Comparison of ENCODE assay signal across 9 mouse cellular contexts in genomic region chr17:64346135-64346534, GRCm38 (mm10). TPM values are rescaled to one million over a fixed set of nuclear protein-coding genes. Genes with fewer than 3 reads are reported as not detected.
DNase-seq lines count a peak whose midpoint lies in the region; ATAC-seq and TF ChIP-seq lines count a peak whose summit lies in the region.
"Had no signal": no experiment of that assay in that cellular context is flagged by ENCODE, and none has a peak within 500 bp of the region (broad histone marks: within the 10 kb centered on the region; RNA-seq: fewer than 3 reads in every experiment).

No protein-coding gene starts in this region.

- no peak for DNase-seq in heart, postnatal 36 days
- DNase-seq in ZHBTc4 (ENCODE audit: low read depth, low spot score), result peak; percentile 3
- no peak for DNase-seq in limb, embryonic 14.5 days (ENCODE audit: low spot score)
- DNase-seq in cerebellum, adult 11-12 months, result no peak
- DNase-seq in urinary bladder, postnatal 25 days (ENCODE audit: low spot score), result no peak
- DNase-seq: adrenal gland, adult 2 months had no signal

- H3K27ac ChIP-seq in heart, embryonic 14.5 days (replicated peaks in 1 of 2; ENCODE audit: control insufficient read depth in 1 of 2, insufficient read depth in 1 of 2, low read depth in 2 of 2, low read length in 2 of 2), result no peak overlapping the region; a peak in 1 of 4 replicates
- H3K27ac ChIP-seq in embryonic facial prominence, embryonic 15.5 days (replicated peaks), result no peak overlapping the region
- H3K27ac ChIP-seq in limb, embryonic 14.5 days (replicated peaks; ENCODE audit: low read depth, low read length), result no peak overlapping the region

- H3K36me3 ChIP-seq in heart, embryonic 14.5 days (ENCODE audit: control insufficient read depth, insufficient read depth, low read length), result no peaks in the 10 kb centered on the region
- no peaks in the 10 kb centered on the region for H3K36me3 ChIP-seq in embryonic facial prominence, embryonic 15.5 days
- no peaks in the 10 kb centered on the region for H3K36me3 ChIP-seq in limb, embryonic 14.5 days (ENCODE audit: control insufficient read depth, insufficient read depth, low read length)

- no peaks in the 10 kb centered on the region for H3K9me3 ChIP-seq in heart, embryonic 14.5 days (ENCODE audit: control insufficient read depth, low read length)
- no peaks in the 10 kb centered on the region for H3K9me3 ChIP-seq in embryonic facial prominence, embryonic 15.5 days (replicated peaks)
- H3K9me3 ChIP-seq in limb, embryonic 14.5 days (ENCODE audit: control insufficient read depth, low read length), result no peaks in the 10 kb centered on the region

- H3K4me3 ChIP-seq in heart, embryonic 14.5 days (ENCODE audit: control insufficient read depth in 1 of 2, insufficient read depth in 1 of 2, low read depth in 1 of 2, low read length in 2 of 2), result peak overlapping the region; percentile 10 to 19; a peak in 3 of 4 replicates
- H3K4me3 ChIP-seq in embryonic facial prominence, embryonic 15.5 days (replicated peaks), result peak overlapping the region; percentile 18
- H3K4me3 ChIP-seq in limb, embryonic 14.5 days (replicated peaks; ENCODE audit: low read length), result peak overlapping the region; percentile 4; the same call in 1 of the 2 replicates

- no peak for ATAC-seq in heart, embryonic 14.5 days (ENCODE audit: insufficient number of reproducible peaks, insufficient read depth, low FRiP score, low read depth)
- ATAC-seq in embryonic facial prominence, embryonic 15.5 days (ENCODE audit: insufficient number of reproducible peaks, low FRiP score, low TSS enrichment, low read depth), result no peak
- no peak for ATAC-seq in limb, embryonic 14.5 days (ENCODE audit: low FRiP score, low read depth)
- no peak for ATAC-seq in CD4-positive, CD25-positive, alpha-beta regulatory T cell, adult 4 months

- 28% methylated on average over 17 of the region's 17 CpGs for WGBS in heart, embryonic 14.5 days
- WGBS in embryonic facial prominence, embryonic 15.5 days, result 9% methylated on average over 17 of the region's 17 CpGs
- 20% methylated on average over 17 of the region's 17 CpGs for WGBS in limb, embryonic 14.5 days

- intact Hi-C loops in heart, postnatal 36 days (cut with DNase I), result no loop called here

- peak overlapping the region; percentile 58 for H3K4me2 ChIP-seq in heart, embryonic 14.5 days (ENCODE audit: low read length)
- H3K4me2 ChIP-seq in embryonic facial prominence, embryonic 15.5 days (replicated peaks), result peak overlapping the region; percentile 36
- peak overlapping the region; percentile 44 for H3K4me2 ChIP-seq in limb, embryonic 14.5 days (replicated peaks; ENCODE audit: low read depth, low read length, severe bottlenecking)

- TF ChIP-seq POLR2A in limb, embryonic 14.5 days (IDR thresholded peaks at IDR 0.05; ENCODE audit: borderline replicate concordance, extremely low read depth, insufficient read depth, insufficient read length), result no peak

- H3K27me3 ChIP-seq in heart, embryonic 14.5 days (ENCODE audit: control insufficient read depth, insufficient read depth, low read length), result no peaks in the 10 kb centered on the region
- H3K27me3 ChIP-seq in embryonic facial prominence, embryonic 15.5 days, result no peaks in the 10 kb centered on the region
- no peaks in the 10 kb centered on the region for H3K27me3 ChIP-seq in limb, embryonic 14.5 days (ENCODE audit: control insufficient read depth, insufficient read depth, low read length)

- H3K4me1 ChIP-seq in heart, embryonic 14.5 days (ENCODE audit: control insufficient read depth in 2 of 2, insufficient read depth in 2 of 2, low read length in 2 of 2), result peaks cover 3 to 4% of the 10 kb centered on the region in 2 experiments; a peak in 2 of 4 replicates
- 0 out of 2 replicates have a peak, but pooled peaks cover 5% of the 10 kb centered on the region for H3K4me1 ChIP-seq in embryonic facial prominence, embryonic 15.5 days
- no peaks in the 10 kb centered on the region for H3K4me1 ChIP-seq in limb, embryonic 14.5 days (ENCODE audit: control insufficient read depth, insufficient read depth, low read length)

- peak overlapping the region; percentile 28 for H3K9ac ChIP-seq in heart, embryonic 14.5 days (ENCODE audit: low read length)
- no peak overlapping the region for H3K9ac ChIP-seq in embryonic facial prominence, embryonic 15.5 days
- no peak overlapping the region for H3K9ac ChIP-seq in limb, embryonic 14.5 days (ENCODE audit: low read depth, low read length, severe bottlenecking)

RNA-seq across cellular contexts. Expression of gene Pja2, which starts 14.4 kb away (rescaled TPM):
- 87.6 and 87.8 TPM in 2 replicates for polyA plus RNA-seq in heart, embryonic 14.5 days (2014; fragmentation: Nextera tagmentation; extraction: Ambion mirVana)
- 100 to 1,000 TPM; 106 to 107 TPM for total RNA-seq in heart, postnatal 36 days (2021)
- 67.1 and 71.4 TPM in 2 replicates for polyA plus RNA-seq in embryonic facial prominence, embryonic 15.5 days (2015; fragmentation: Nextera tagmentation; extraction: Ambion mirVana)
- polyA plus RNA-seq in limb, embryonic 14.5 days (2012; rRNA removed), result 47.9 and 48.5 TPM in 2 replicates
- polyA plus RNA-seq in limb, embryonic 14.5 days (2014; fragmentation: Nextera tagmentation; extraction: Ambion mirVana), result 82.3 and 87.9 TPM in 2 replicates
- polyA plus RNA-seq in CD4-positive, CD25-positive, alpha-beta regulatory T cell, adult 4 months (2017; shearing (Covaris generic)), result 10 to 100 TPM; 36.1 to 44.5 TPM
